Mouse (Mus musculus) intestine, embryonic 15.5 days (tissue): ENCODE results near the gene Gm20388. TPM values are rescaled to one million over a fixed set of nuclear protein-coding genes. Genes with fewer than 3 reads are reported as not detected.

ENCODE experiments used
- ATAC-seq: fragments of 200-750 bp; cut with Nextera tagmentation; 2 replicates; pipeline ENCODE4 v1.8.0; 2017; ENCODE audit warnings: moderate TSS enrichment, moderate library complexity
- H3K27ac ChIP-seq: fragments of 300-500 bp; sonication (generic); 2 replicates; pipeline ENCODE4 v1.5.1; 2015; ENCODE audit warnings: mild to moderate bottlenecking, inconsistent platforms
- H3K27me3 ChIP-seq: fragments of 300-500 bp; sonication (generic); replicated peaks from 2 replicates; pipeline ENCODE4 v1.6.1; 2015; ENCODE audit warnings: inconsistent platforms
- H3K36me3 ChIP-seq: fragments of 300-500 bp; sonication (generic); 2 replicates; pipeline ENCODE4 v1.6.1; 2015; ENCODE audit warnings: inconsistent platforms
- H3K4me1 ChIP-seq: fragments of 300-500 bp; sonication (generic); replicated peaks from 2 replicates; pipeline ENCODE4 v1.6.1; 2015; ENCODE audit warnings: inconsistent platforms
- H3K4me2 ChIP-seq: fragments of 300-500 bp; sonication (generic); replicated peaks from 2 replicates; pipeline ENCODE4 v1.6.1; 2015; ENCODE audit warnings: mild to moderate bottlenecking, inconsistent platforms
- H3K4me3 ChIP-seq: fragments of 300-500 bp; sonication (generic); replicated peaks from 2 replicates; pipeline ENCODE4 v1.5.1; 2015; ENCODE audit warnings: inconsistent platforms
- H3K9ac ChIP-seq: fragments of 300-500 bp; sonication (generic); 2 replicates; pipeline ENCODE4 v1.6.1; 2015; ENCODE audit warnings: inconsistent platforms
- H3K9me3 ChIP-seq: fragments of 300-500 bp; sonication (generic); 2 replicates; pipeline ENCODE4 v1.6.1; 2016; ENCODE audit warnings: inconsistent platforms
- WGBS: fragments of 180-500 bp; shearing (Covaris S2); methylation state at CpG from one replicate; pipeline ENCODE4 v1.1.7; 2015; 5-methylcytosine and 5-hydroxymethylcytosine counted together
- polyA plus RNA-seq: library from polyadenylated mRNA; unstranded; fragments of >200 nt; fragmentation: Nextera tagmentation; extraction: Ambion mirVana; gene quantifications from 2 replicates; pipeline ENCODE4 v1.2.1, GENCODE M21; 2015

Gm20388 gene
- polyA plus RNA-seq, 1 experiment from 2014 or later: not detected

GRCm38 (mm10) chr8:122282035-122282358 is 2371.4 kb downstream of the Gm20388 start, which contains the start of gene Zfpm1:
Zfpm1 (plus strand) TSS chr8:122282141.
- Histone ChIP-seq H3K4me2 (peak within 1 kb of the TSS; percentile 96), H3K9ac (peak within 1 kb of the TSS; percentile 84), H3K36me3 (no peaks in the 10 kb centered on the region), H3K27ac (peak within 1 kb of the TSS; percentile 84), H3K27me3 (peaks cover 7% of the 10 kb centered on the region; the same call in 1 of the 2 replicates), H3K4me1 (peaks cover 44% of the 10 kb centered on the region), H3K4me3 (peak within 1 kb of the TSS; percentile 75), H3K9me3 (no peaks in the 10 kb centered on the region)
- WGBS: 0% methylated on average over 42 of the region's 60 CpGs
- ATAC-seq: no peak; the same call in 1 of the 2 replicates

GRCm38 (mm10) chr8:122282501-122283355 is 2372.1 kb downstream of the Gm20388 start:
- peak overlapping the region; percentile 84 for H3K9ac ChIP-seq
- H3K36me3 ChIP-seq: no peaks in the 10 kb centered on the region
- no peak for ATAC-seq
- H3K27ac ChIP-seq: peak overlapping the region; percentile 84
- H3K4me2 ChIP-seq: peak overlapping the region; percentile 96
- H3K4me1 ChIP-seq: peaks cover 46% of the 10 kb centered on the region
- no peaks in the 10 kb centered on the region for H3K9me3 ChIP-seq
- peaks cover 7% of the 10 kb centered on the region; the same call in 1 of the 2 replicates for H3K27me3 ChIP-seq
- under 1% methylated on average over 64 of the region's 70 CpGs for WGBS
- H3K4me3 ChIP-seq: peak overlapping the region; percentile 75

GRCm38 (mm10) chr8:122283356-122284202 is 2372.9 kb downstream of the Gm20388 start:
- Histone ChIP-seq H3K4me2 (peak overlapping the region; percentile 96), H3K27me3 (peaks cover 7% of the 10 kb centered on the region; the same call in 1 of the 2 replicates), H3K4me1 (peaks cover 51% of the 10 kb centered on the region), H3K9me3 (no peaks in the 10 kb centered on the region), H3K4me3 (peak overlapping the region; percentile 75), H3K9ac (peak overlapping the region; percentile 84), H3K36me3 (no peaks in the 10 kb centered on the region), H3K27ac (peak overlapping the region; percentile 84)
- no peak for ATAC-seq
- WGBS: under 1% methylated on average over 37 of the region's 37 CpGs

GRCm38 (mm10) chr8:122284203-122284658 is 2373.6 kb downstream of the Gm20388 start:
- H3K27ac ChIP-seq: peak overlapping the region; percentile 84
- peak overlapping the region; percentile 75 for H3K4me3 ChIP-seq
- peak overlapping the region; percentile 84 for H3K9ac ChIP-seq
- 1% methylated on average over 33 of the region's 33 CpGs for WGBS
- peaks cover 7% of the 10 kb centered on the region; the same call in 1 of the 2 replicates for H3K27me3 ChIP-seq
- no peaks in the 10 kb centered on the region for H3K9me3 ChIP-seq
- H3K4me2 ChIP-seq: peak overlapping the region; percentile 96
- no peak for ATAC-seq
- H3K36me3 ChIP-seq: no peaks in the 10 kb centered on the region
- H3K4me1 ChIP-seq: peaks cover 53% of the 10 kb centered on the region

- H3K4me3 ChIP-seq: peak overlapping the region; percentile 75
- peak overlapping the region; percentile 96 for H3K4me2 ChIP-seq
- whole genome bisulfite sequencing: 8% methylated on average over 21 of the region's 21 CpGs
- peak overlapping the region; percentile 84 for H3K9ac ChIP-seq
- H3K9me3 ChIP-seq: no peaks in the 10 kb centered on the region
- H3K27ac ChIP-seq: peak overlapping the region; percentile 84
- H3K36me3 ChIP-seq: no peaks in the 10 kb centered on the region
- H3K4me1 ChIP-seq: peaks cover 56% of the 10 kb centered on the region
- no peak for ATAC-seq
- peaks cover 7% of the 10 kb centered on the region; the same call in 1 of the 2 replicates for H3K27me3 ChIP-seq
These were observed 2374.1 kb downstream of the Gm20388 start for GRCm38 (mm10) chr8:122284659-122285261.

GRCm38 (mm10) chr8:122285727-122286126 is 2375.1 kb downstream of the Gm20388 start:
- Histone ChIP-seq H3K27me3 (peaks cover 7% of the 10 kb centered on the region; the same call in 1 of the 2 replicates), H3K9me3 (no peaks in the 10 kb centered on the region), H3K36me3 (no peaks in the 10 kb centered on the region), H3K4me2 (peak overlapping the region; percentile 96; the same call in 1 of the 2 replicates), H3K4me3 (no peak overlapping the region), H3K27ac (no peak overlapping the region), H3K4me1 (peaks cover 60% of the 10 kb centered on the region), H3K9ac (no peak overlapping the region)
- WGBS: 71% methylated on average over 6 of the region's 6 CpGs
- ATAC-seq: no peak

- Histone ChIP-seq H3K4me1 (peaks cover 69% of the 10 kb centered on the region), H3K36me3 (no peaks in the 10 kb centered on the region), H3K27me3 (peaks cover 7% of the 10 kb centered on the region; the same call in 1 of the 2 replicates), H3K27ac (no peak overlapping the region), H3K9me3 (no peaks in the 10 kb centered on the region), H3K9ac (no peak overlapping the region), H3K4me2 (0 out of 2 replicates have a peak overlapping the region, but pooled peaks have one; percentile 26), H3K4me3 (no peak overlapping the region)
- 64% methylated on average over 10 of the region's 10 CpGs for WGBS
- no peak for ATAC-seq
These were observed 2376.3 kb downstream of the Gm20388 start for GRCm38 (mm10) chr8:122286899-122287298.

GRCm38 (mm10) chr8:122287742-122288141 is 2377.1 kb downstream of the Gm20388 start:
- Histone ChIP-seq H3K4me1 (peaks cover 66% of the 10 kb centered on the region), H3K9me3 (no peaks in the 10 kb centered on the region), H3K27me3 (peaks cover 7% of the 10 kb centered on the region; the same call in 1 of the 2 replicates), H3K9ac (no peak overlapping the region; the same call in 1 of the 2 replicates), H3K4me2 (no peak overlapping the region), H3K4me3 (no peak overlapping the region), H3K36me3 (no peaks in the 10 kb centered on the region), H3K27ac (no peak overlapping the region)
- ATAC-seq: no peak
- 58% methylated on average over 8 of the region's 8 CpGs for WGBS

GRCm38 (mm10) chr8:122288344-122288743 is 2377.7 kb downstream of the Gm20388 start:
- Histone ChIP-seq H3K9me3 (no peaks in the 10 kb centered on the region), H3K9ac (no peak overlapping the region), H3K4me1 (peaks cover 64% of the 10 kb centered on the region), H3K4me2 (no peak overlapping the region), H3K36me3 (no peaks in the 10 kb centered on the region), H3K4me3 (no peak overlapping the region), H3K27me3 (peaks cover 7% of the 10 kb centered on the region; the same call in 1 of the 2 replicates), H3K27ac (no peak overlapping the region; the same call in 1 of the 2 replicates)
- ATAC-seq: no peak
- WGBS: 72% methylated on average over 3 of the region's 3 CpGs

GRCm38 (mm10) chr8:122291075-122291474 is 2380.4 kb downstream of the Gm20388 start:
- no peak for ATAC-seq
- Histone ChIP-seq H3K27me3 (no peaks in the 10 kb centered on the region), H3K36me3 (no peaks in the 10 kb centered on the region), H3K4me3 (no peak overlapping the region), H3K9ac (peak overlapping the region; percentile 12; the same call in 1 of the 2 replicates), H3K27ac (peak overlapping the region; percentile 49), H3K4me1 (peaks cover 71% of the 10 kb centered on the region), H3K4me2 (peak overlapping the region; percentile 24), H3K9me3 (no peaks in the 10 kb centered on the region)
- WGBS: 52% methylated on average over 12 of the region's 12 CpGs

- Histone ChIP-seq H3K9me3 (no peaks in the 10 kb centered on the region), H3K27ac (peak overlapping the region; percentile 49; the same call in 1 of the 2 replicates), H3K9ac (peak overlapping the region; percentile 3; the same call in 1 of the 2 replicates), H3K4me1 (peaks cover 72% of the 10 kb centered on the region), H3K36me3 (no peaks in the 10 kb centered on the region), H3K4me2 (peak overlapping the region; percentile 24), H3K4me3 (no peak overlapping the region), H3K27me3 (no peaks in the 10 kb centered on the region)
- WGBS: 57% methylated on average over 10 of the region's 10 CpGs
- no peak for ATAC-seq
These were observed 2380.9 kb downstream of the Gm20388 start for GRCm38 (mm10) chr8:122291549-122291948.
